Mouse (Mus musculus) forebrain, embryonic 16.5 days (tissue): Measurements from ENCODE around the gene Ubxn10. TPM values are rescaled to one million over a fixed set of nuclear protein-coding genes. Genes with fewer than 3 reads are reported as not detected.

Experiments
- ATAC-seq: fragments of 200-750 bp; cut with Nextera tagmentation; 2 replicates; pipeline ENCODE4 v1.8.0; 2017; ENCODE audit warnings: mild to moderate bottlenecking, moderate library complexity
- H3K27ac ChIP-seq: fragments of 300-500 bp; sonication (generic); 2 replicates; pipeline ENCODE4 v1.5.1; 2014; ENCODE audit warnings: low read length, control low read depth
- H3K27me3 ChIP-seq: fragments of 300-500 bp; sonication (generic); replicated peaks from 2 replicates; pipeline ENCODE4 v1.6.1; 2014; ENCODE audit warnings: low read length; ENCODE audit not compliant: control insufficient read depth, insufficient read depth
- H3K36me3 ChIP-seq: fragments of 300-500 bp; sonication (generic); 2 replicates; pipeline ENCODE4 v1.6.1; 2014; ENCODE audit not compliant: control insufficient read depth, insufficient read depth
- H3K4me1 ChIP-seq: fragments of 300-500 bp; sonication (generic); replicated peaks from 2 replicates; pipeline ENCODE4 v1.6.1; 2014; ENCODE audit warnings: low read length; ENCODE audit not compliant: control insufficient read depth, insufficient read depth
- H3K4me2 ChIP-seq: fragments of 300-500 bp; sonication (generic); 2 replicates; pipeline ENCODE4 v1.6.1; 2014; ENCODE audit warnings: mild to moderate bottlenecking, low read length, control low read depth
- H3K4me3 ChIP-seq: fragments of 300-500 bp; sonication (generic); replicated peaks from 2 replicates; pipeline ENCODE4 v1.5.1; 2014; ENCODE audit warnings: mild to moderate bottlenecking, low read length, control low read depth
- H3K9ac ChIP-seq: fragments of 300-500 bp; sonication (generic); replicated peaks from 2 replicates; pipeline ENCODE4 v1.6.1; 2014; ENCODE audit warnings: low read depth, low read length, control low read depth
- H3K9me3 ChIP-seq: fragments of 300-500 bp; sonication (generic); 2 replicates; pipeline ENCODE4 v1.6.1; 2016; ENCODE audit warnings: low read length; ENCODE audit not compliant: control insufficient read depth
- WGBS: fragments of 180-500 bp; shearing (Covaris S2); extraction: QIAGEN DNeasy Blood & Tissue Kit; methylation state at CpG from one replicate; pipeline ENCODE4 v1.1.7; 2014; 5-methylcytosine and 5-hydroxymethylcytosine counted together
- polyA plus RNA-seq: library from polyadenylated mRNA; unstranded; fragments of >200 nt; fragmentation: Nextera tagmentation; extraction: Ambion mirVana; gene quantifications from 2 replicates; pipeline ENCODE4 v1.2.1, GENCODE M21; 2015

Ubxn10 gene
- polyA plus RNA-seq, 1 experiment from 2014 or later: 1.9 TPM

DNA sequence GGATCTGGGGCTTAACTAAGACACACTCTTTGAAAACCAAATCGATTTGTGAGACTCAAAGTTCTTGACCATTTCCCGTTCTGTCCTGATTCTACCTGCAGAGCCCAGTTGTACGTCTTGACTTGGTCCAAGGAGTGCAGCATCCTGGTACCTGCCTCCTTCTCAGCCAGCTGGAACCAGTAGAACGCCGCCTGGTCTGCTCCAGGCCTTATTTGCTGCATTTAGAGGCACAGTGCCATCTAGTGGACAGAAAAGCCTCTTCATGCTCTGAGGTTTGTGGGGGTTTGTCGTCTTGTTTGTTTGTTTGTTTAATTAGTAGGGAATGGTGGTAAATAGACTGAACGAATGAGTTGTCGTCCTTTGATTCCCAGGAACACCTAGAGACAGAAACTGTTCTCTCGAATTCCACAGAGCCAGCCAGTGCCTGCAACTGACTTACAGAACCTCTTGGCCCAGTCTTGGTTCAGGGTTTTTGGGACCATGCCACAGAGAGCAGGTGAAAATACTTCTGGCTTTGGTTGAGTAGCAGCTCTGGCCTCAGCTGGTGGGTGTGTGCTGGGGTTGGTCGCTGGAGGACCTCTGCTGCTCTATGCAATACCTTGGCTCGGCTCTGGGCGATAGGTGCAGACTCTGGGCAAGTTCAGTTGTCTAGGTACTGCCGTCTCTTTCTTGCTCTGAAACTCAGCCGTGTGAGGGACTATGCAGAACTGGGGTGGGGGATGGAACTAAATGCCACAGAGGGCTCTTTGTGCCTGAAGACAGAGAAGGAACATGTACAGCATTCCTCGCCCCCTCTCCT is 36.6 kb downstream of the Ubxn10 start:
- WGBS: 26% methylated on average over 15 of the region's 15 CpGs
- H3K4me2 ChIP-seq: no peak overlapping the region
- no peaks in the 10 kb centered on the region for H3K9me3 ChIP-seq
- no peak overlapping the region for H3K4me3 ChIP-seq
- H3K4me1 ChIP-seq: peaks cover 13% of the 10 kb centered on the region
- no peak overlapping the region for H3K27ac ChIP-seq
- no peaks in the 10 kb centered on the region for H3K36me3 ChIP-seq
- ATAC-seq: peak; percentile 75
- H3K27me3 ChIP-seq: 0 out of 2 replicates have a peak, but pooled peaks cover 8% of the 10 kb centered on the region
- H3K9ac ChIP-seq: no peak overlapping the region

DNA sequence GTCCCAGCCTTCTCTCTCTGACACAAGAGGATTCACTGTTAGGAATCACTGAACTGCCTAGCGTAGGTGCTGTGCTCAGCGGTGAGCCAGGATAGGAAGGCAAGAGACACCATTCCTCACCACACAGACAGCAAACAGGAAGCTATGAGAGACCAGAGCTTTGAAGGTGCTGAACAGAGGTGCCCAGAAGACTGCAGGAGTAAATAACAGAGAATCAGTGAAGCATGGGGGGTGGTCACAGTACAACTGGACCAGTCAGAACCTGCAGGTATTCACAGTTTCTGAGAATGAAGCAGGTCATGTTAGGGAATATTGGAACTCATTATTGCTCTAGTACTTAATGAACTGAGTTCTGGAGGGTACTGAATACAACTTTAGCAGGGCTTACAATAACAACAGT is 38.7 kb downstream of the Ubxn10 start:
- Histone ChIP-seq H3K27ac (no peak overlapping the region), H3K36me3 (no peaks in the 10 kb centered on the region), H3K4me2 (no peak overlapping the region), H3K9me3 (no peaks in the 10 kb centered on the region), H3K4me3 (no peak overlapping the region), H3K27me3 (0 out of 2 replicates have a peak, but pooled peaks cover 11% of the 10 kb centered on the region), H3K9ac (no peak overlapping the region), H3K4me1 (peaks cover 17% of the 10 kb centered on the region)
- no peak for ATAC-seq
- 67% methylated on average over 2 of the region's 2 CpGs for WGBS

DNA sequence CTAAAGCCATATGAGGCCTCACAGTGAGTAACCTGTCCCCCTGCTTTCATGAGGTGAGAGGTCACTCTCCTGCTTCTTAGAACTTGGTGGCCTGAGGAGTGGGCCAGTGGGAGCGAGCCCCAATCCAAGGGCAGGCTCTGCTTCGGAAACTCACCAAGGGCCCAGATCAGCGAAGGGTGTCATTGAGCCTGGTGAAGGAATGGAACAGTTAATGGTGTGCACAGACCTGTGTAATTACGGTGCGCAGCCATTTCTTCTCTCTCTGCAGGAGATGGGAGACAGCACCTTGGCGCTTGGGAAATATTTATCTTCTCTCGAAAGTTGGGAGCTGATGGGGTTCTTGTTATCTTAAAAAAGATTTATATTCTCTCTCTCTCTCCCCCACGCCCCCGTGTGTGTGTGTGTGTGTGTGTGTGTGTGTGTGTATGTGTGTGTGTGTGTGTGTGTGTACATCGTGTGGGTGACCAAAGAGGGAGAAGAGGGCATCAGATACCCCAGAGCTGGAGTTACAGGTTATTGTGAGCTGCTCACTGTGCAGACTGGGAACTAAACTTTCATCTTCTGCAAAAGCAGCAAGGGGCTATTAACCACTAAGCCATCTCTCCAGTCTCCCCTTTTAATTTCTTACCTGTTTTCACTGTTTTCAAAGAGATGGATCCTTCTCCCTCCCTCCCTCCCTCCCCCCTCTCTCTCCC is 39.7 kb downstream of the Ubxn10 start:
- H3K4me2 ChIP-seq: no peak overlapping the region
- H3K4me3 ChIP-seq: no peak overlapping the region
- H3K36me3 ChIP-seq: no peaks in the 10 kb centered on the region
- H3K4me1 ChIP-seq: peaks cover 22% of the 10 kb centered on the region
- no peak for ATAC-seq
- no peak overlapping the region for H3K27ac ChIP-seq
- H3K9ac ChIP-seq: no peak overlapping the region
- H3K9me3 ChIP-seq: no peaks in the 10 kb centered on the region
- WGBS: 13% methylated on average over 8 of the region's 10 CpGs
- H3K27me3 ChIP-seq: 0 out of 2 replicates have a peak, but pooled peaks cover 9% of the 10 kb centered on the region

DNA sequence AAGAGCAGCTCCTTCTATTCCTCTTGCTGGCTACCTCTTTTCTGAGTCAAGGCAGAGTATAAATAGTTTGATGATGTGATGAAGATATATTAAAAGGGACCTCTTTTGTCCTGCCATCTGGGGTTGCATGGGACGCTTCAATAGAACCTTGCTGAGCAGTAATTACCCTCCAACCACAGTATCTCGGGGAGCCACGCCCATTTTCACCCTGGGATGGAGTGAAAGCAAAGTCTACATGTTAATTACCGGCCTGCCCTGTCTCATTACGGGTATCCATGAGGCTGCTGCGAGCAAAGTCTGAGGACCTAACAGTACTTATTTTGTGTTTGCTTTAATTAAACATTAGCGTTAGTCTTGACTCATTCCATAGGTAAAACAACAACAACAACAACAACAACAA is 40.2 kb downstream of the Ubxn10 start:
- Histone ChIP-seq H3K27me3 (0 out of 2 replicates have a peak, but pooled peaks cover 9% of the 10 kb centered on the region), H3K9ac (no peak overlapping the region), H3K9me3 (no peaks in the 10 kb centered on the region), H3K4me3 (no peak overlapping the region), H3K4me1 (peaks cover 28% of the 10 kb centered on the region), H3K36me3 (no peaks in the 10 kb centered on the region), H3K4me2 (no peak overlapping the region), H3K27ac (no peak overlapping the region)
- 3% methylated on average over 7 of the region's 7 CpGs for WGBS
- peak; percentile 29 for ATAC-seq

DNA sequence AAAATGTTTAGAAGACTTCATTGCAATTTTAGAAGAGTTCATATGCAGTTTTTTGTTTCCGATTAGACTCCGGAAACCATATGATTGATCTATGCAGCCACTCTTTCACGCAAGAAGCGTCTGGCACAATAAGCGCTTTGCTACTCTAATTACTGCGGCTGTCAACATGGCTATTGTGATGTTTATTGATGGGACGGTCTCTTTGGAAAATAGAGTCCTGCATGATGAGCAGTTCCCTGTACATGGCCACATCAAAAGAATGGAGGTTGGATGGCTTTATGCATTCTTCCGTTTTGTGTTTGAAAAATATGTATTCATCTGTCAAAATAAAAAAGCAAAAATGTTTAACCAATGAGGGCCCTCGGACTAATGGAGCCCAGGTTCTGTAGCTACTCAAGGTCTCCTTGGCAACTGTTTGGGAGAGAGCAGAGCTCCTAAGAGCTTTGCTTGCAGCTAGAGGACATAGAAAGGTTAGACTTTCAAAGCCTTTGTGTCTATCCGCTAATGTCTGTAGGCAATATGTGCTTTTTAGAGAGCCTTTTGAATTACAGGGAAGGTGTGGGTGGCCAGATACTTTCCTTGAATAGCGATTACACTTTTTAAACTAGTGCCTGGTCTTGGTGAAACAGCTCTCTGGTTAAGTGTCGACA is 43.8 kb downstream of the Ubxn10 start:
- peaks cover 58% of the 10 kb centered on the region for H3K4me1 ChIP-seq
- no peak overlapping the region for H3K4me3 ChIP-seq
- 13% methylated on average over 12 of the region's 12 CpGs for WGBS
- H3K4me2 ChIP-seq: no peak overlapping the region
- H3K27me3 ChIP-seq: peaks cover 4% of the 10 kb centered on the region; the same call in 1 of the 2 replicates
- H3K27ac ChIP-seq: no peak overlapping the region
- H3K36me3 ChIP-seq: no peaks in the 10 kb centered on the region
- no peaks in the 10 kb centered on the region for H3K9me3 ChIP-seq
- no peak overlapping the region for H3K9ac ChIP-seq
- ATAC-seq: no peak

DNA sequence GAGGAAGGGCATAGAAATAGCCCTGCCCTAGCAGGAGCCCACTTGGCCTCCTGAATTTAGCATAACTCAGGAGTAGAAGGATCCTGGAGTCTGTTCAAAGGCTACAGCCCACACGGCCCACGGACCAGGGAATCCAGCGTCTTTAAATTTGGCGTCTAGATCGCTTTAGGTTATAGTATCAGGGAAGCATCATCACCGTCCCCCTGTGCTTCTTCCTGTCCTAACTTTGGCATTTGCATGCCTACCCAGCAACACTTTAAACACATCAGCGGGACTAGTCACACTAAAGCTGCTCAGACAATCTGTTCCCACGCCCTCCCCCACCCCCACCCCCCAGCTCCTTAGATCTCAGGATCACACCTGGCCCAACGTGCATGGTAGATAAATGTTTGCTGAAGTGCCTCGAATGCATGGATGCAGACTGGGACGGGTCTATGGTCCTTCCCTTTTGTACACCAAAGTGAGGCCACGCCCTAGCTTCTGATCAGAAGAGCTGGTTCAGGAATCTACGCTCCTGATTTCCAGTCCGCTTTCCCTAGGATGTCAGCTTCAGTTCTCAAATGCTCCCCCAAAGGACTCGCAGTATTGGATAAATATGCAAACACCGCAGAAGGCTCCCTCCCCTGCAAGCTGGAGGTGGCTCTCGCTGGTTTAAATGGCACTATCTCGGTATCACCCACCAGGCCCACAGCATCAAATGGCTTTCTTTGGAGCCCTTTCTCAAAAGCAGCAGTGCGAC is 45.4 kb downstream of the Ubxn10 start:
- peaks cover 52% of the 10 kb centered on the region for H3K4me1 ChIP-seq
- H3K27me3 ChIP-seq: peaks cover 3% of the 10 kb centered on the region; the same call in 1 of the 2 replicates
- no peaks in the 10 kb centered on the region for H3K36me3 ChIP-seq
- no peak overlapping the region for H3K4me2 ChIP-seq
- ATAC-seq: no peak
- WGBS: 16% methylated on average over 19 of the region's 19 CpGs
- H3K9me3 ChIP-seq: no peaks in the 10 kb centered on the region
- H3K9ac ChIP-seq: no peak overlapping the region
- H3K4me3 ChIP-seq: no peak overlapping the region
- no peak overlapping the region for H3K27ac ChIP-seq

DNA sequence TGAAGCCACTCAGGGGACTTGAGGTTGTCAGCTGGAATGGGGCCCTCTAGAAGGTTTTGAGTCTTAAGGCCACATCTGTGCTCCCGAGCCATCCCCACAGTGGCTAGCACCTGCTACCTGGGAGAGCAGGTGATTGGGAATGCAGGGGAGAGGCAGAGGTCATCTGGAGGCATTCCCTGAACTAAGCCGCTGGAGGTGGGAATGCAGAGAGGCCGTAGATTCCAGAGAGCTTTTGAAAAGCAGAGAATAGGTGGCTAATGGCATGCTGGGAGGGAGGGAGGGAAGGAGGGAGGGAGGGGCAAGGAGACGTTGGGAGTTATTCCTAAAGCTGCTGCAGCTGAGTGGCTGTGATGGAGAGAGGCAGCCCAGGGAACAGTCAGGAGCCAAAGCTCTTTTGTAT is 46.4 kb downstream of the Ubxn10 start:
- Histone ChIP-seq H3K4me2 (no peak overlapping the region), H3K36me3 (no peaks in the 10 kb centered on the region), H3K27ac (no peak overlapping the region), H3K4me3 (no peak overlapping the region), H3K9ac (no peak overlapping the region), H3K9me3 (no peaks in the 10 kb centered on the region), H3K27me3 (peaks cover 5% of the 10 kb centered on the region; the same call in 1 of the 2 replicates), H3K4me1 (peaks cover 46% of the 10 kb centered on the region)
- 5% methylated on average over 4 of the region's 4 CpGs for WGBS
- ATAC-seq: no peak

DNA sequence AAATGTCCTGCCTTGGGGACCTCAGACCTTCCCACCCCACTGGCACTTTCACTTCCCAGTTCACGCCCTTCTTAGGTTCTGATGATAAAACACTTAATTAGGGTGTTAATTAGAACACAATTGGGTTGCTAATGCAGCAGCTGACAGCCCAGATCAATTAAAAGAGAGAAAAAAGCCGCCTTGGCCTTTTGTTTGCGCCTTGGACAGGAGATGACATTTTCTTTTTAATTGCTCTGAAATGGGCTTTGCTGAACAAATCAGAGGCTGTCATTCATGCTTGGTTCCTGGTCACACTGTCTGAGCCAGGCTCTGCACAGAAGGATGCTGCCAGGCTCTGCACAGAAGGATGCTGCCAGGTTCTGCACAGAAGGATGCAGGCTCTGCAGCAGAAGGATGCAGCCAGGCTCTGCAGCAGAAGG is 47.9 kb downstream of the Ubxn10 start:
- WGBS: 2% methylated on average over 3 of the region's 3 CpGs
- Histone ChIP-seq H3K9ac (no peak overlapping the region), H3K36me3 (no peaks in the 10 kb centered on the region), H3K27me3 (peaks cover 2% of the 10 kb centered on the region; the same call in 1 of the 2 replicates), H3K9me3 (no peaks in the 10 kb centered on the region), H3K4me2 (no peak overlapping the region), H3K27ac (peak overlapping the region; percentile 35), H3K4me1 (peaks cover 46% of the 10 kb centered on the region), H3K4me3 (no peak overlapping the region)
- ATAC-seq: peak; percentile 94
